Mouse (Mus musculus) kidney, postnatal 10 days (tissue): ENCODE measurements around the gene Spop.
"Not testable (repeated sequence)": the region's sequence is repeated elsewhere in the genome, so short reads cannot be mapped to it uniquely, and the experiment has no call there.

Source experiments
- DNase-seq: peaks from one replicate; pipeline ENCODE4 v3.0.0; 2021; ENCODE audit warnings: mixed read lengths

The Spop gene

DNA sequence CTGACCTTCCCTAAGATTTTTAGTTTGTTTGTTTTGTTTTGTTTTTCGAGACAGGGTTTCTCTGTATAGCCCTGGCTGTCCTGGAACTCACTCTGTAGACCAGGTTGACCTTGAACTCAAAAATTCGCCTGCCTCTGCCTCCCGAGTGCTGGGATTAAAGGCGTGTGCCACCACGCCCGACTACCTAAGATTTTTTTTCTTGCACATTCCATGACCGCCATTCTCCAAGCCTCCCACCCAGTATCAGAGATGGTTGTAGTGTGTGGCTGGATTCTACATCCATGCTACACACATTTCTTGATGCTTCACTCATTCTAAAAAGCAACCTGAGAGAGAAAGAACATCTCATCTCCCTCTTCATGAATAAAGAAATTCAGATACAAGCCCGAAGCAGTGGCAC is 87.9 kb downstream of the Spop start:
- DNase-seq, result not testable (repeated sequence)

GRCm38 (mm10) chr11:95503581-95504180 is 89.8 kb downstream of the Spop start:
- peak; percentile 45 for DNase-seq

DNA sequence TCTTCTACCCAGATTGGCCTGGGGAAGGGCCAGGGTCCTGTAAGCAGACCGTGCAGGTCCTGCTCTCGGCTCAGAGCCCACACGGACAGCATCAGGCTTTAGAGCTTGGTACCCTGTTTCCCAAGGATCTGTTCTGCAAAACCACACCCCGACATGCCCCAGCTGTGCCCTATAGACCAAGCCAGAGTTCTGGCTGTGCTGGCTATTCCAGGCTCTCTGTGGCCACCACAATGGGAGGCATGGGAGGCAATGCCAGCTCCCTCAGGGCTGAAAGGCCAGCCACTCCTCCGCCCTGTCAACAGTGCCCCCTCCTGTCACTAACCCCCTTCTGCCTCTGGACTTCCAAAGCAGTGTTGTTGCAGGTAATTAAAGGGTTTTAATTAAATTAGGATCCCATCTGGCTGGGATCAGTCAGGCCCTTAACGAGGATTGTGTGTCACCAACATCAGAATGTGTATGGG is 90.4 kb downstream of the Spop start:
- no peak for DNase-seq

DNA sequence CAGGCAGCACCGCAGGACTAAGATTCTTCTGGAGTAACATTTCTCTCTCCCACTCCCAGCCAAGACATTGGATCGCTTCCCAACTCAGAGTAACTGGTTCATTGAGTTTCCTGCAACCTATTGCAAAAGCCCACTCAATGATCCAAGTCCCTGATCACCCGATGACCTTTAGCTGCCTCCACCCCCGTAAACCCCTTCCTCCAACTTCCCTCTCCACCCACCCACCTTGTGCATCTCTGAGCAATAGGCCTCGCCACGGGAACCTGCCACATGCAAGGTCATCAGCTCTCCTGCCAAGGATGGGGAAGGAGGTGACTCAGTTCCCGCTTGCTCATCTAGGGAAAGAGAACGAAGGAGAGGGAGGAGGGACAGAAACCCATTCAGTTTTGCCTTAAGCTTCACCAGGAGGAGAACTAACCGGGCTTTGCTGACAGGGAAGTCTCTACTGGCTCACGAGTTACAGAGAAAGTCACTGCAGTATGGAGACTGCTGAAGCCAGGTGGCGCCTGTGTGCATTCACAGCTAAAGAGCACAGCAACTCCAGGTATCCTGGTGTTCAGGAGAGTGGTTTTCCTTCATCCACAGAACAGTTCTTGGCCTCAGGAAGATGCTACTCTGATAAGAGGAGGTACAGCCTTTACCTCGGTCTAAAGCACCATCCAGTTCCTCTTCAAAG is 93.3 kb downstream of the Spop start:
- no peak for DNase-seq

- DNase-seq, result no peak
Observed at GRCm38 (mm10) chr11:95507785-95508184, 93.9 kb downstream of the Spop start.

DNA sequence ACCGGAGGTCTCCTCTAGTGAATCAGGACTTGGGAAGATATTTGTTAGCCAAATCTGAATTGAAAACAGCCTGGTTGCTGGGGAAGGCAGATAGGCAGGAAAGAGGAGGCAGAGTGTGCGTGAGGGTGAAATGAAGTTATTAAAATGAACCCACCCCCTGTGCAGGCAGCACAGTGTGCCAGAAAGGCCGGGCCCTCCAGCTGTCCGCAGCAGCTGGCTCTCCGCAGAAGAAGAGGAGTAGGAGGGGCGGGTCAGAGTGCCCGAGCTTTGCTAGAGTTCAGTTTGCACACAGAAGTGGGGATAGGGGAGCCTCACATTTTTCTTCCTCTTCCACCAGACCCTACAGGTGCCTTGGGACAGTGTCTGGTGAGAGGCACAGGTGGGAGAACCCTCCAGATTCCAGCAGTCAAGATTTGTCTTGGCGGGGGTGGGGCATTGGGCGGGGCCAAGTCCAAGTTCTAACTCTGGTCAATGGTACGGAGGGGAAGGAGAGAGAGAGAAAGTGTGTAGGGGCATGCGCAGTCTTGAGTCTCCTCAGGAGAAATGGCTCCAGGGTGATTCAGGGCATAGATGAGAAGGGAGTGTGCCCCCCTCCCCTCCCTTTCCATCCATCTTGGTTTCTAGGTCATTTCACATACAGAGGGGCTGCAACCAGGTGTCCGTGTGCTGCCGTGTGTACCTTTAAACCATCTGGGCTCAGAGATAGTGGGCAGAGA is 94.5 kb downstream of the Spop start:
- DNase-seq, result peak; percentile 66

GRCm38 (mm10) chr11:95509126-95509717 is 95.3 kb downstream of the Spop start:
- DNase-seq, result no peak

DNA sequence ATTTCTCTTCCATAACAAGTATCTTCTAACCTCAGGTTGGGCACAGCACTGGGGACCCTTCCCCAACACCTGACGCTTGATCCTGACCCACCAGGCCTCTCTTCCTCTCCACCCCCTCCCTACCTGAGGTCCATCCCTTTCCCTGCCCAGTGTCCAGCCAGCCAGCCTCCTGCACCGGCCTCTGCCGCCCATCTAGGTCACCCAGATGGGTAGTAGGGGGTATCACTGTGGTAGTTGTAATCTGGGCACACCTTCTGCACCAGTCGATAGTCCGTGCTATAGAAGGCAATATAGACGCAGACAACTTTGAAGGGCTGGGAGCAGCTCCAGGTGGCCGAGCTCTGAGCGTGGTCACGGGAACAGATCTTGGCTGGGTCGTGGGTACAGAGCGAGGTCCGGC is 96.8 kb downstream of the Spop start:
- no peak for DNase-seq

GRCm38 (mm10) chr11:95511919-95512318 is 98.0 kb downstream of the Spop start:
- no peak for DNase-seq

DNA sequence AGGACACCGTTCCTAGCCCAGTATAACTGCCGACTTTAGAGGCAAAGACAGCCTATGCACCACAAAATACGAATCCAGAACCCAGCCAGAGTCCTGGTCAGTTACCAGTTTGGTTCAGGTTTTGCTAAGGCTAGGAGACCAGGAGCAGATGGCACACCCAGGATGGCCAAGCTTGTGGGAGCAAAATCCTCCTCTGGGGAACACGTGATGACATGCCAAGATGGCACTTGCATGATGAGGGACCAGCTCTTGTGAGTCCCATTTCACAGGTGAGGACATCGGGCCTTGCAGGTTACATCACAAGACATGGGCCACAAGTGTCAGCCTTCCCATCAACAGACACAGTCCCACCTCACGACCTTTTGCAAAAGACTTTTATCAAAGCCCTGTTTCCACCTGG is 98.5 kb downstream of the Spop start:
- no peak for DNase-seq

DNA sequence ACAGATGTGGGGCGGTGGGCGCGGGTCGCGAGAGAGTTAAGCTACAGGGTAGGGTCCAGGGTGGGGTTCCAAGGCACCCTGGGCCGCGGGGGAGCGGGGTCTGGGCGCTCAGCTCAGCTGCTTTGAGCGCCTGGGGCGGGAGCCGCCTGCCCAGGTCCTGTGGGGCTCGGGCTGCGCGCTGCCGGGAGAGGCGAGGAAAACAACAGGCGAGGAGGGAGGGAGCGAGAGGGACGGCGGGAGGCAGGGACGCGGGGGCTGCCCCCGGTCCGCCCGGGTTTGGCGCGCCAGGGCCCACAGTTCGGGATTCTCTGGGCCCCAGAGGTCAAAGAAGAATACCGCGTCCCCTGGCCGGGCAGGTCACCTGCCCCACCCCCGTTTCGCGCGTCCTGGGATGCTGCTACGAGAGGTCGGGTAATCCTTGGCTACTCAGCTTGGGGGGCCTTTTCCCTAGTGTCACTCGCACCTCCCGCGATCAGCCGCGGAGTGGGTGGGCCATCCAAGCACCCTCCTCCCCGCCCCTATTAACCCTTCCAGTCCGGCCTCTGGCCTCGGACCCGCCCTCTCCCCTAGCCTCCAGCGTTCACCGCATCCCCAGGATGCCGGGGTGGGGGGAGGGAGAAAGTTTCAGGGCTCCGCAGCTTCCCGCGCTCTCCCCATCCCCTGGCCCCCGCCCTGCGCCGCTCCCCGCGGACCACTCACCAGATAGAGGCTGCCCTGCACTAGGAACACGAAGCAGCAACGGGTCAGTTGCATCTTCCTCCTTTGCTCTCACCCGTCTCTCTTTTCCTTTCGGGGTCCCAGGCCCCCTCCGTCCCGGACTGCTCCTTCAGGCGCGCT is 99.8 kb downstream of the Spop start:
- DNase-seq, result peak; percentile 52

DNA sequence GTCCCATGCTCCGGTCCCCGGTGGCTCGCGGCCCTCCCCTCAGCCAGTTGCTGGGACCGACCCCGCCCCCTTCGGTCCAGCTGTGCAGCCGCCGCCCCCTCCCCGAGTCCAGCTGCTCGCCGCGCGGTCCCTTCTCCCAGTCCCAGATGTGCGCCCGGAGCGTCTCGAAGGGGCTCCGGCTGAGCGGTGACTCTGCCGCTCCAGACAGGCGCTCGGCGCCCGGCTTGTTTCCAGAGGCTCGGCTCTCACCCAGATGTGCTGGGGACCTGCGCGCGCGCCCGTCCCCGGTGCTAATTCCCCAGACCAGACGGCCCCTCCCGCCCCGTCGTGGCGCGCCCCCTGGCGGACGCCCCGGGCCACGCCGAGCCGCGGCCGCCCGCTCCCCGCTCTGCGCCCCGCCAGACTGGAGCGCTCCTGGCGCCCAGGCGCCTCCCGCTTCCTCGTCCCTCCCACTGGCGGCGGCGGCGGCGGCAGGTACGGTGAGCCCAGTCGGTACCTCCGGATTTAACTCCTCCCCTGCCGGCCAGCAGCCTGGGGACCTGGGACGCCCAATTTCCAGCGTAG is 100.5 kb downstream of the Spop start, which contains the start of gene Nxph3:
Gene Nxph3, minus strand, starts transcription at position 273 of the 564 bp plus-strand sequence.
- peak; percentile 77 for DNase-seq

GRCm38 (mm10) chr11:95515376-95516323 is 101.8 kb downstream of the Spop start:
- no peak for DNase-seq

DNA sequence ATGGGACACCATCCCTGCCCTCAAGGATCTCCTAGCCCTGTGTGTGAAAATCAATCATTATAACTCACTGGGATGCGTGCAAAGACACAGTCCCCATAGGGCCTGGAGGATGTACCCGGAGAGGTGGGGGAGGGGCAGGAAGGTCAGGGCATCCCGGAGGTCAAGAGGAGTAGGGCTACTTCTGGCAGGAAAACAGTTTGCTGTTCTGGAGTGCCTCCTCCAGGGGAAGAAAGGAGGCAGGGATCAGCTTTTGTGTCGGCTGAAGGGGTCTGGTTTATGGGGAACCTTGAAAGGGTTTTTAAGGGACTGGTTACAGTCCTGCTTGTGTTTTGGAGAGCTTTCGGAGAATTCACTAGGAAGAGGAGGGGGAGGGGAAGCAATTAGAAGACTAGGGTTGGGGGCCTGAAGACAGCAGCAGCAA is 102.6 kb downstream of the Spop start:
- peak; percentile 43 for DNase-seq

GRCm38 (mm10) chr11:95517162-95517561 is 103.3 kb downstream of the Spop start:
- no peak for DNase-seq

DNA sequence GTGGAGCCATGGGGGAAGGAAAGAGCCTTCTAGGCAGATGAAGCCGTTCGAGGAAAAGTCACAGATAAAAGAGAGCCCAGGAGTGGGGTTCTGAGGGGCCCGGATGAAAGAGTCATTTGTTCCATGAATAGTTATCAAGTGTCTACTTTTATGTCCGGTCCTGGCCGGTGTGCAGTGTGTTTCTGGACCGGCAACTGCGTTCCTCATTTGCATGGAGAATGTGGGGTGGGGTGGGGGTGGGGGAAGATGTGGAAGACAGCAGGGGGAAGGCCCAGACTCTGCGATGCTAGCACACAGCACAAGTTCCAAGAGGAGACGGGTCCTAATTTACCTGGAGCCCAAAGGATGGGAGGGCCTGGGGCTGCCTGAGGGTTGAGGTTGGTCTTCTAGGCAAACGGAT is 105.4 kb downstream of the Spop start:
- no peak for DNase-seq

DNA sequence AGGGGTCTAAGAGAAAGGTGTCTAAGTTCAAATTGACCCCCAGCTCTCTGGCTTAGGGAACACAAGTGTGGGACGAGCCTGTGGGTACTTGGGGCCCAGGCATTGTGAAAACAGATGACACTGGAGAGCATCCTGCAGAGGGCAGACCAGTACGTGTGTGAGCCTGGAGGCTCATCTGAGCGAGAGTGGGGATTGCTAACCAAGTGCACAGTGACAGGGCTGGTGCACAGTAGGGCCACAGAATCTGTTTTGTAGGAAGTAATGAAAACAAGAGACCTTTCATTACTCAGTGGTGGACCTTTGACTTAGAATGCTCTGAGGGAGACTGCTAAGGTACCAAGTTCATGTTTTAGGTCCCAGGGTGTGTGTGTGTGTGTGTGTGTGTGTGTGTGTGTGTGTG is 106.1 kb downstream of the Spop start:
- DNase-seq, result no peak

DNA sequence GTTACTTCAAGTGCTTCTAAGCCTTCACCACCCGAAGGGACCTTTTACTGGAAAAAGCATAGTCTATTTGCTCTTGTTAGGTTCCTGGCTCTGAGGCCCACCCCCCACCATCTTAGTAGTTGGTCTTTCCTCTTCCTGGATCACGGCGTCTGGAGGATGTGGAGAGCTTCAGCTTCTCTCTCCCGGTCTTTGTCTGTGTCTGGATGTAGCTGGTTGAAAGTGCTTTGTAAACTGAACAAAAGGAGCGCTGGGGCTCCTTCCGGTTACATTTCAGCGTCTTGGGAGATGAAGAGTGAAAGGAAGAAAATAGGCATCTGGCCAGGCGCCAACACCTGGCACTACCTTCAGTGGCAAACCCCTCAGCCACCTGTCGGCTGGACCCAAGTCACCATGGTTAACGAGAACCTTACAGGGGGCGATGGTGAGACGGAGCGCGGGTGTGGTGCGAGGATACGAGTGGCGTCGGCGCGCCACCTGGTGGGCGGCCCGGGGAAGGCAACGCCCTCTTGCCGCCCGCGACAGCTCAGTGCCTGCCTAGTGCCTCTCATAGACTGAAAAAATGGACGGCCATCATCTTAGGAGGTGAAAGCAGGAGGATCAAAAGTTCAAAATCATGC is 106.7 kb downstream of the Spop start:
- DNase-seq, result peak; percentile 95

GRCm38 (mm10) chr11:95521563-95521962 is 107.7 kb downstream of the Spop start:
- peak; percentile 85 for DNase-seq

DNA sequence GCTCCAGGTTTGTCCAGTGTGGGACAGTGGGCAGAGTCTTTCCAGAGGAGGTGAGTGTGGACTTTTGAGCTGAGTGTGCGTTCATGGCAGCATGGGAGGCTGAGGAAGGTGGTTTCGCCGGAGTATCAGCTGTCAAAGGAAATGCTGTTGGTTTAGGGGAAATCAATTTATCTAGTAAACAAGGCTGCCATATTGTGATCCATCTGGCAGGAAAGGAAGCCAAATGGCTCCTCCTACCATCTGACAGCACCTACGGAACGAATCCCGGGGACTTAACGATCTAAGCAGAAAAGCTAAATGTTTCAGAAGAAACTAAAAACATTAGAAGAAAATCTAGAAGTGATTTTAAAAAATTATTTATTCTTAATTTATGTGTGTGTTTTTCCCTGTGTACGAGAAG is 113.4 kb downstream of the Spop start:
- DNase-seq, result no peak

GRCm38 (mm10) chr11:95528231-95528630 is 114.4 kb downstream of the Spop start:
- no peak for DNase-seq
